Mouse (Mus musculus): Measurements from ENCODE around the gene Mrpl51.
"Not testable (repeated sequence)": the region's sequence is repeated elsewhere in the genome, so short reads cannot be mapped to it uniquely, and the experiment has no call there.

Mrpl51 gene

DNA sequence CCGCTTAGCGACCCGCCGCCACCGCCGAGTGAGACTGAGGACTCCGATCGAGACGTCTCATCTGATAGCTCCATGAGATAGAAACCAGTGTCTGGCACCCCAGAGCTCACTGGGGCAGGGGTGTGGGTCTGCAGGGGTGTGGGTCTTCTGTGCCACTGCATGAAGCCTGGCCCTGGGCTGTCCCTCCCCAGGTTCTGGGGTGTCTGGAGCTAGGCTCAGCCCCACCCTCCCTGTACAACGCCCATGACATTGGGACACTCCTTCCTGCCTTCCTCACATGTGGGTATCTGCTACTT is 31.1 kb upstream of the Mrpl51 start:
- no peak for DNase-seq

DNA sequence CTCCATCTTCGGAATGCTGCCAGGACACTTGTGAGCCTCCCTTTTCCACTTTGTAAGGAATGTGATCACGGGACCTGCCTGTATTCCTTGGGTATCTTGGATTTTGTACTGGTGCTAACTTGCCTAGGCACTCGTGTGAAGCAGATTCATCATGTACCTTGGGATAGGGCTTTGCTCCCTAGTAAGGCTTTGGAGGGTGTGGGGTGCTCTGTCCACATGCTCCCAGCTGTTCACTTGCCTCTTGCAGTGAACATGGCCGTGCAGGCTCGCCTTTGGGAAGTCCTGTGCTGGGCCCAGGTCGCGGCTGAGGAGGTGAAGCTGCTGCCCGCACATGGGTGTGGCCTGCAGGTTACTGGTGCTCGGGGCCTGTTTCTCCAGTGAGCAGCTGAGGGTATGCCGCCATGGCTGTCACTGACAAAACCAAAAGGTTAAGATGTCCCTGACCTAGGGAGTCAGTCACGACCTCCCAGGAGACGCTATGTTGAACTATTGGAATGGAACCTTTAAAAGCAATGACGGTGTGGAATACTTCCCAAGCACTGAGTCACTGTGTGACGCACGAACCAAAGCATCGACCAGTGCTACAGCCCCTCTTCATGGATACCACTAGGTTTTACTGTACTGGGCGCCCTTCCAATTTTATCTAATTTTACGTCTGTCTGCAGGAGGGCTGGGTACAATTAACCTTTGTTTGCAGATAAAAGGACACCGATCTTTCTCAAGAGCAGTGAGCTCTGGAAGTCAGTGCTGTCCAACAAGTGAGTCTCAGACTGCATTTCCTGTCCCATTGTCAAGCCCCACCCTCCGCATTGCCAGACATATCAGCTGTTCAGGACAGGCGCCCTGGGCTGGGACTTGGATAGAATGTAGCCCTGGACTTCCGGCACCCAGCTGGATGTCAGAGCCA is 30.5 kb upstream of the Mrpl51 start:
- peak; percentile 57 for DNase-seq

GRCm38 (mm10) chr6:125161971-125162370 is 29.6 kb upstream of the Mrpl51 start:
- DNase-seq, result peak; percentile 68

DNA sequence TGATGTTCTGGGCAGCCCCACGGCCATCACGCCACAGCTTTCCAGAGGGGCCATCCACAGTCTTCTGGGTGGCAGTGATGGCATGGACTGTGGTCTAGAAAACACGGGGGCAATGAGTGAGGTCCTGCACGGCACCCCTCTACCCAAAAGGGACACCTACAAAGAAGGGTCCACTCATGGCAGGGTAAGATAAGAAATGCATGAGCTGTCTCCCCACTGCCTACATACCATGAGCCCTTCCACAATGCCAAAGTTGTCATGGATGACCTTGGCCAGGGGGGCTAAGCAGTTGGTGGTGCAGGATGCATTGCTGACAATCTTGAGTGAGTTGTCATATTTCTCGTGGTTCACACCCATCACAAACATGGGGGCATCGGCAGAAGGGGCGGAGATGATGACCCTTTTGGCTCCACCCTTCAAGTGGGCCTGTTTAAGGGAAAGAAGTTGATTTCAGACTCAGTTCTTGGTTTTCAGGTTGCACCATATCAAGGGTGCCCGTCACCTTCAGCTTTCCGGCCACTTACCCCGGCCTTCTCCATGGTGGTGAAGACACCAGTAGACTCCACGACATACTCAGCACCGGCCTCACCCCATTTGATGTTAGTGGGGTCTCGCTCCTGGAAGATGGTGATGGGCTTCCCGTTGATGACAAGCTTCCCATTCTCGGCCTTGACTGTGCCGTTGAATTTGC is 28.8 kb upstream of the Mrpl51 start:
- DNase-seq, result not testable (repeated sequence)

GRCm38 (mm10) chr6:125163801-125164657 is 27.6 kb upstream of the Mrpl51 start:
- DNase-seq, result peak; percentile 70

DNA sequence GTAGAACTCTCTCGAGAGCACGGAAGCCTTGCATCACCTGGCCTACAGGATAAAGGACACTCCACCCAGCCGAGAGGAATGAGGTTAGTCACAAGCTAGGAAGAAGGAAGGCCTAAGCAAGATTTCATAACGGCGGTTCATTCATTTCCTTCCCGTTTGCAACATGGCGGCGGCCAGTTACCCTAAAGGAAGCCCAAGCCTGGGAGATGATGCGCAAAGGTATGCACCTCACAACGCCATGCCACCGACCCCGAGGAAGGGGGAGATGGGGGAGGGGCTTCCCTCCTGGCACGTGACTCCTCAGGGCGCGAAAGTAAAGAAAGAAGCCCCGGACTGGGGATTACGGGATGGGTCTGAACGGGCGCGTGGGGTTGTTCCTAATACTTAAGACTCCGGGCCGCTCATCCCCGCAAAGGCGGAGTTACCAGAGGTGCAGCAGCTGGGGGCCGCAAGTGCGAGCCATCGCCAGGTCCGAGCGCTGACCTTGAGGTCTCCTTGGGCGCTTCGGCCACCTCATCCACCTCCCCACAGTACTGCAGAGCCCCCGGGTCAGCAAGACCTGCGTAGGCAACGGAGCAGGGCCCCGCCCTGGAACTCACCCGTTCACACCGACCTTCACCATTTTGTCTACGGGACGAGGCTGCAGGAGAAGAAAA is 26.8 kb upstream of the Mrpl51 start:
- DNase-seq, result peak; percentile 84

DNA sequence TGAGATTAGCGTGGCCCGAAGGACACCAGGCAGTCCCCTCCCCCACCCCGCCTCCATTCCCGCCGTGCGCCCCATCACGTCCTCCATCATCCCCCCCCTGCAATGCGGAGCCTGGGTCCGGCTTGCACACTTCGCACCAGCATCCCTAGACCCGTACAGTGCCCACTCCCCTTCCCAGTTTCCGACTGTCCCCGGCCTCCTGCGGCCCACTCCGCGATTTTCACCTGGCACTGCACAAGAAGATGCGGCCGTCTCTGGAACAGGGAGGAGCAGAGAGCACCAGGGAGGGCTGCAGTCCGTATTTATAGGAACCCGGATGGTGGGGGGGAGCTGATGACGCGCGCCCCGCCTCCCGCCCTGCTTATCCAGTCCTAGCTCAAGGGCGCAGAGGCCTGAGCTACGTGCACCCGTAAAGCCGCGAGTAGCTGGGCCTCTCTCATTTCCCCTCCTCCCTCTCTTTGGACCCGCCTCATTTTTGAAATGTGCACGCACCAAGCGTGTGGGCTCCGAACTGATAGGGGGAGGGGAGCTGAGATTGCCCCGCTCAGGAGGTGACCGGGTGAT is 26.2 kb upstream of the Mrpl51 start:
- DNase-seq, result peak; percentile 99

DNA sequence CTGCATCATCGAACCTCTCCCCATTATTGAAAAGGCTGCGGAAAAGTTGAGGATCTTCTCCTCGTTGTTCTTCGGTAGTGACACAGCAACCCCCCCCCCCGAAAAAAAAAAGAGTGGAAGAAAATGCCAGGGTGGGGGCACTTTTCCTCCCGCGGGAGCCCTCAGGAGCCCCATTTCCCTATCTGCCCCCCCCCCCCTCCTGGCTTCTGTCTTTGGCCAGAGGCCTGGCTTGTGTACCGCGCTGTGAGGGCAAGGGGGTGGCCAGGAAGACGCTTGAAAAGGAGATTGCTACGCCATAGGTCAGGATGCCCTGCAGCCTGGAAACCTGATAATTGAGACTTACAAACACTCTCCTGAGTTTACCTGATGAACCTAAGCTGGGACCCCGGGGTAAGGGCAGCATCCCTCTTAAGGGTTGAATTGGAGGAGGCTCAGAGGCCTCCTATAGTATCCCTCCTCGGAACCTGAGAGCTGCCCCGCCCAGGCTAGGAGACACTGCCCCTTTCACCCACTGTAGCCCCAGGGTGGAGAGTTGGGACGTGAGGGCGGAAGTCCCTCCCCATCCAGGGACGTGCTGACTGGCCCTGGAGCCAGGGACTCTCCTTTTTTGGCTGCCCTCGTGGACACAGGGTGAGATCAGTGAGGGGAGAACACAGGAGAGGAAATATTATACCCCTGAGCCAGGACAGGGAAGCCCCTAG is 25.4 kb upstream of the Mrpl51 start, which contains the start of gene Gapdh:
TSS of gene Gapdh (minus strand) at position 417 of the 701 bp plus-strand sequence.
- DNase-seq, result peak; percentile 90

DNA sequence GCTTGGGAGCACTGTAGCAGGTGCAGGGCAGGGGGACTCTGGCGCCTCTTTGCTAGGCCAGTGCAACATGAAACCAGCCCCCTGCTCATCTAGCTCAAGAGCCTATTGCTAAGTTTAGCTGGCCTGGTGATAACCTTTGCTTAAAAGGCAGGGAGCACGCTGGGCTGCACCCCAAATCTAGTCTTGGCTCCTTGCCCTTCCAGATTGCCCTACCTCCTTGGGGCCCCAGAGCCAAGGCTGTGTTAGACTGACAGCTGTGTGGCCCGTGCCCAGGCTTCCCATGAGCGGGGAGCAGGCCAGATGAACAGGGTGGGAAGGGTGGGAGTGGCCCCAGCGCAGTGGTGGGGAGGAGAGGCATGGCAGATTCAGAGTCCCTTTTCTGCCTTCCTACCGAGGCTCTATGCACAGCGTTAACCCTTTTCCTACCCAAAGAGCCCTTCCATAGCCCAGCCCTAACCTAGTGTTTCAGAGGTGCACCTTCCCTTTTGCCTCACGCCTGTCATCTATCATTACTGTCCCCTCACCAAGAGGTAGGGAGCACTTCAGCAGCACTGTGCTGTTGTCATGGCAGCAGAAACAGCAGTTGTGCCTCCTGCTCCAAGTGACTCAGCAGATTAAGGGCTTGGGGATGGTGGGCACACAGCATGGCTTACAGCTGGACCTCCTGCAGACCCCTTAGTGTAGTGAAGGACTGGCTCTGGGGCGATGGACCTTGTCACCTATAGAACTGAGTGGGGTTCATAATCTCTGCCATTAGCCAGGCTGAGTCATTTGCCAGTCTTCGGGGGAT is 24.5 kb upstream of the Mrpl51 start:
- peak; percentile 75 for DNase-seq

DNA sequence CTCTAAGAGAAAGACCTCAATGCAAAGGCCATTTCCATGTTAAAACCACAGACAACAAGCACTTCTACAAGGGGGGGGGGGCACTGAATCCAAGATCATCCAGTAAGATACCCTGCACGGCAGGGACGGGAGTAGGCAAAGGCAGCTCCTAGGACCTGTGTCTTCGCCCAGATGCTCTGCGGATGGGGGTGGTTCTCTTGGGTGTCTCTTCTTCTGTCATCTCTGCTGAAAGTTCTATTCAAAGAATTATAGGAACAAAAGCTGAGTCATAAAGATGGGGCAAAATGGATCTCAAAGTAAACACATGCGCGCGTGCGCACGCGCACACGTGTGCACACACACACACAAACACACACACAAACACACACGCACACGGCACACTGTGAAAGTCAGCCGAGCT is 23.5 kb upstream of the Mrpl51 start:
- DNase-seq, result no peak

GRCm38 (mm10) chr6:125170194-125170593 is 21.4 kb upstream of the Mrpl51 start:
- no peak for DNase-seq

- DNase-seq, result no peak
Measured at GRCm38 (mm10) chr6:125172474-125172873, 19.1 kb upstream of the Mrpl51 start.

DNA sequence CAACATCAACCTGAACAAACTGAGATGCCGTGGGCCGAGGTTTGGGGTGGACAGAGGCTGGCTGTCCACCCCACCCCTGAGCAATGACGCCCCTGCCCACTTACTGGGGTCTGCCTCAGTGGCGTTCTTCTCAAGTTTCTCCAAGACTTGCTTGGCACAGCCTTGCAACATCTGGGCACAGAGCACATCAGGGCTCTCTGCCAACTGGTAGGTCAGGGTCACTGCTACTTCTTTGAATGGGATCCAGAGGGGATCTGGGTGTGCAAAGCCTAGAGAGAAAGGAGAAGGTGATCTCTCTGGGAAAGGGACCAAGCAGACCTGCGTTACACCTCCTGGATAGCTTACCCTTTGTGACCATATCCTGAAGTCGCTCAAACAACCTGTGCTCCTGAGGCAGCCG is 18.3 kb upstream of the Mrpl51 start:
- DNase-seq, result no peak

DNA sequence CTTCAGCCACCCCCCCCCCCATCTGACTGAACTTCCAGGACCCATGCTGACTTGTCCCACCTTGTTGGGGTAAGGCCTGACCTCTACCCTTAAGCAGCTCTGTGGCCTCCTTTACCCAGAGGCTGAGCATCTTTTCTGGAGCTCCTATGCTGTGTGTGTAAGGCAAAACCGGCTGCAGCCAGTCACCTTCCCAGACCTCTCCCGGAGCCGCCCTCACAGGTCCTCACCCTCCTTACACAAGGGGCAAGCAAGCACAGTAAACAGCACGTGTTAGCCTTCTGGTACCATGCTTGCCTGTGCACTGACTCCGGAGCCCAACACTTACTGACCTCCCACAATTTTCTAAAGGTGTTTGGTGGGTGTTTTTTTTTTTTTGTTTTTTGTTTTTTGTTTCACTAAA is 16.1 kb upstream of the Mrpl51 start:
- no peak for DNase-seq

- DNase-seq, result no peak
Measured at GRCm38 (mm10) chr6:125179601-125180000, 12.0 kb upstream of the Mrpl51 start.

DNA sequence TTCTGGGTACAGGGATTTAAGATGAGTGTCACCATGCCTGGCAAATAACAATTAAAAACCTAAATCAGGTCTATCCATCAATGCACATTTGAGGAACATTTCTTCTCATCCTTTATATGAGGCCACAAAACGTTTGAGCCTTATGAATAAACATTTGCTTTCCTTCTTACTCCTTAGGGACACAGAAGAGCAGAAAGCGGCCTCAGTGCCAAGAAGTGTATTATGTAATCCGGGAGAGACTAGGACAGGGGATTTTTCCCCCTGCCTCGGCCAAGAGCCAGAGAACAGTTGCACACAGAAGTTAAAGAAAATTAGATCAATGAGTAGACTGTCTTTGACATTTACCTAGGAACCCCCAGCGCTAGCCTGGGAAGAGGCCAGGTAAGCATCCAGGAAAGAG is 9.5 kb upstream of the Mrpl51 start:
- no peak for DNase-seq

GRCm38 (mm10) chr6:125186203-125186602 is 5.4 kb upstream of the Mrpl51 start:
- no peak for DNase-seq

- DNase-seq, result no peak
Measured at GRCm38 (mm10) chr6:125190816-125191215, 785 bp upstream of the Mrpl51 start.

DNA sequence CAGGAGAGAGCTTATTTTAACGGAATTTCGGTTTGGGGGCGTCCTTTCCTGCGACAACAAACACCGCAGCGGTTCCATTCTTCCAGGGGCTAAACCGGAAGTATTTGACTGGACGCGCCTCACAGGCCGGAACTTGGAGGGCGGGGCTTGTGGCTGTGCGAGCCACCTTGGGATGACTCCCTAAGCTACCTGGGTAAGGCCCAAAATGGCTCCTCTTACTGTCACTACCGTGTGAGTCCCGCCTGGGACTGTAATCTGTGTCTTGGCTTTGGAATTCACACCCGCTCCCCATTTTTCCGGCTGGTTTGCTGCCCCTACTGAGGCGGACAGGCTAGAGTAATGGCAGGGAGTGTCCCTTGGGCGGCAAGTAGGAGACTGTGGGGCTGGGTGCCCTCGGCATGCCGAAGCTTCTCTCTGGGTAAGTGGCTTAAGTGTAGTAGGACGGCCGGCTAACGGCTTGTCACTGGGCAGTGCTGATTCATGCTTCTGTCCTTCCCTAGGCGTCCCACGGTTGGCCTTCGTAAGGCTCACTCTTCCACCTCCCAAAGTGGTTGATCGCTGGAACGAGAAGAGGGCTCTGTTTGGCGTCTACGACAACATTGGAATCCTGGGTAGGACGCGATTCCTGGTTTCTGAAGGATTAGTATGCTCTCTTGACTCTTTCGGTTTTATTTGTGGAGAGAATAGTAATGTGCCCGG is 564 bp downstream of the Mrpl51 start:
- peak; percentile 94 for DNase-seq

DNA sequence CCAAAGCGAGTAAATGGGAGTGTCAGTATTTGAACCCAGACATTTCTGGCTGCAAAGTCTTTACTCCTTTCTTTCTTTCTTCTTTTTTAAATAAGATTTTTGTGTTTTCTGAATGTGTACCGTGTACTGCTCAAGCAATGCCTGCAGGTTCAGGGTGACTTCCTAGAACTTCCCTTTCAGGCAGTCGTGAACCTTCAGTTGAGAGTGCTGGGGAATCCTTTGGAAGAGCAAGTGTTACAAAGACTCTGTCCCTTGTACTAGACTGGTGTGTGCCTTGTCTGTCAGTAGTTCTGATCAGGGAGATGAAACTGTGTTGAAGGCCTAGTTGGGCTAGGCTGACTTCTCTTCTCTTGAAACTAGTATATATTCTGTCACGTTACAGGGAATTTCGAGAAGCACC is 1.2 kb downstream of the Mrpl51 start:
- DNase-seq, result no peak
